Comparison of ENCODE assay signal across 14 mouse cellular contexts in the genomic region with DNA sequence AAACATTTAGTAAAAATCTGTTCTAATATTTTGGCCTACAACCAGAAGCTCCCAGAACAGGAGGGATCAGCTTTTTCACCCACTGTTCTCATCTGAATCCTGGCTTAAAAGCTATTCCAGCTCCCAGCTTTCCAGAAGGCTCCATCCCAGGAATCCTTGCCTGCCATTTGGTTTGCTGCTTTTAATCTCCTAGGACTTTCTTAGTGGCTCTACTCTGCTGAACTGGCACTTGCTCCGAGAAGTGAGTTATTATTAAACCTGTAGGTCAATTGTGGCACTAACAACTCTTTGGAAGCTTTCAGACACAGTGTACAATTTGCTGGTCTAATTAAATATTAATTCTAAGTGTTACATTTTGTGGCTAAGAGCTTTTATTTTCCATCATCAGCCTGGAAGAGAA.
DNase-seq lines count a peak whose midpoint lies in the region; ATAC-seq and TF ChIP-seq lines count a peak whose summit lies in the region.
"Had no signal": no experiment of that assay in that cellular context is flagged by ENCODE, and none has a peak within 500 bp of the region (broad histone marks: within the 10 kb centered on the region; RNA-seq: fewer than 3 reads in every experiment).

No protein-coding gene starts in this region.

- no peaks in the 10 kb centered on the region for H3K27me3 ChIP-seq in kidney, embryonic 16.5 days (ENCODE audit: insufficient read depth, low read length)
- no peaks in the 10 kb centered on the region for H3K27me3 ChIP-seq in heart, adult 2 months (ENCODE audit: control insufficient read depth, insufficient read depth, low read length)
- H3K27me3 ChIP-seq: embryonic facial prominence, embryonic 15.5 days; limb, embryonic 12.5 days; lung, embryonic 15.5 days; Patski had no signal

- no peak for TF ChIP-seq EP300 in heart, adult 2 months (IDR thresholded peaks at IDR 0.05; ENCODE audit: insufficient read depth, low read depth, low read length)

- H3K9me3 ChIP-seq in kidney, embryonic 16.5 days (ENCODE audit: low read length): no peaks in the 10 kb centered on the region
- H3K9me3 ChIP-seq: embryonic facial prominence, embryonic 15.5 days; limb, embryonic 12.5 days; lung, embryonic 15.5 days had no signal

- 53% methylated on average over 1 of the region's 1 CpGs for WGBS in kidney, embryonic 16.5 days
- 42% methylated on average over 1 of the region's 1 CpGs for WGBS in heart, adult 2 months

- no peaks in the 10 kb centered on the region for H3K36me3 ChIP-seq in kidney, embryonic 16.5 days (ENCODE audit: insufficient read depth, low read length)
- 0 out of 2 replicates have a peak, but pooled peaks cover 2% of the 10 kb centered on the region for H3K36me3 ChIP-seq in heart, adult 2 months (ENCODE audit: control insufficient read depth, insufficient read depth, low read length)
- H3K36me3 ChIP-seq: embryonic facial prominence, embryonic 15.5 days; limb, embryonic 12.5 days; lung, embryonic 15.5 days had no signal

- no peak overlapping the region for H3K4me3 ChIP-seq in kidney, embryonic 16.5 days (ENCODE audit: low read length)
- H3K4me3 ChIP-seq in heart, adult 2 months: no peak overlapping the region
- H3K4me3 ChIP-seq: embryonic facial prominence, embryonic 15.5 days; limb, embryonic 12.5 days; lung, embryonic 15.5 days had no signal

- no peak for TF ChIP-seq POLR2A in heart, adult 2 months (IDR thresholded peaks at IDR 0.05; ENCODE audit: insufficient read depth, low read depth, low read length)

- H3K4me2 ChIP-seq in kidney, embryonic 16.5 days (replicated peaks; ENCODE audit: low read depth, low read length): no peak overlapping the region
- H3K4me2 ChIP-seq: embryonic facial prominence, embryonic 15.5 days; limb, embryonic 12.5 days; lung, embryonic 15.5 days had no signal

- peak; percentile 62 for DNase-seq in kidney, adult 11 months
- peak; percentile 47 for DNase-seq in cerebellum, adult 11 months
- peak; percentile 79 to 80 for DNase-seq in cerebellum, postnatal 10 days
- DNase-seq in layer of hippocampus, adult 9-10 months (ENCODE audit: low spot score): peak; percentile 5
- no peak for DNase-seq in heart, adult 2 months
- DNase-seq in thymus, postnatal 4 days: no peak
- DNase-seq in urinary bladder, postnatal 14 days (ENCODE audit: low spot score): no peak
- DNase-seq: adrenal gland, postnatal 10 days had no signal

- ATAC-seq in kidney, embryonic 16.5 days (ENCODE audit: low FRiP score, low TSS enrichment): no peak
- ATAC-seq: intestine, postnatal 0 days; Patski had no signal

- intact Hi-C loops in heart, adult 2 months (cut with DNase I): no loop called here

- no peaks in the 10 kb centered on the region for H3K79me2 ChIP-seq in heart, adult 2 months (replicated peaks; ENCODE audit: control insufficient read depth, insufficient read depth, low read length)

- no peak for TF ChIP-seq CTCF in heart, adult 2 months (IDR thresholded peaks at IDR 0.05)

- no peak overlapping the region for H3K27ac ChIP-seq in kidney, embryonic 16.5 days (ENCODE audit: low read length)
- no peak overlapping the region; the same call in 1 of the 2 replicates for H3K27ac ChIP-seq in heart, adult 2 months
- H3K27ac ChIP-seq: embryonic facial prominence, embryonic 15.5 days; limb, embryonic 12.5 days; lung, embryonic 15.5 days had no signal

- H3K4me1 ChIP-seq in kidney, embryonic 16.5 days (ENCODE audit: insufficient read depth, low read length): no peaks in the 10 kb centered on the region
- H3K4me1 ChIP-seq in heart, adult 2 months (ENCODE audit: control insufficient read depth, insufficient read depth, low read length): no peaks in the 10 kb centered on the region
- H3K4me1 ChIP-seq: embryonic facial prominence, embryonic 15.5 days; limb, embryonic 12.5 days; lung, embryonic 15.5 days had no signal

- H3K9ac ChIP-seq in kidney, embryonic 16.5 days (replicated peaks; ENCODE audit: low read length): no peak overlapping the region
- no peak overlapping the region for H3K9ac ChIP-seq in heart, adult 2 months (ENCODE audit: low read depth, low read length)
- H3K9ac ChIP-seq: embryonic facial prominence, embryonic 15.5 days; limb, embryonic 12.5 days; lung, embryonic 15.5 days had no signal

Comparison
In these comparisons a context has a peak if more than half of its experiments do, and no peak if none do; other contexts are left out.
1. DNase-seq: peak in kidney, adult 11 months (single experiment), cerebellum, adult 11 months (single experiment), cerebellum, postnatal 10 days (2 of 2) and layer of hippocampus, adult 9-10 months (single experiment); none in heart, adult 2 months (0 of 2), thymus, postnatal 4 days (single experiment) and urinary bladder, postnatal 14 days (single experiment).